Mouse (Mus musculus): ENCODE measurements at regions not wholly inside any gene's neighbourhood (a gene's known extent, or its start where the extent isn't known, plus 50 kb on each side); places are given as distances from the start of the nearest gene placed in this dataset.

GRCm38 (mm10) chr15:46945423-46945822 lies 6811.3 kb downstream of the 9330182O14Rik start:
- DNase-seq (ENCODE audit: low read depth, low spot score): no peak

GRCm38 (mm10) chr15:46990201-46990600 lies 6856.0 kb downstream of the 9330182O14Rik start:
- peak; percentile 23 for DNase-seq (ENCODE audit: low read depth, low spot score)

- no peak for DNase-seq (ENCODE audit: low read depth, low spot score)
Measured at GRCm38 (mm10) chr15:46997106-46997505, 6862.9 kb downstream of the 9330182O14Rik start.
